In genomic region chr4:132303484-132303883, GRCm38 (mm10) we compare ENCODE assay signal across 10 mouse cellular contexts. TPM values are rescaled to one million over a fixed set of nuclear protein-coding genes. Genes with fewer than 3 reads are reported as not detected.
DNase-seq lines count a peak whose midpoint lies in the region; ATAC-seq and TF ChIP-seq lines count a peak whose summit lies in the region.
"Not testable (repeated sequence)": the region's sequence is repeated elsewhere in the genome, so short reads cannot be mapped to it uniquely, and the experiment has no call there.
"Had no signal": no experiment of that assay in that cellular context is flagged by ENCODE, and none has a peak within 500 bp of the region (broad histone marks: within the 10 kb centered on the region; RNA-seq: fewer than 3 reads in every experiment).

No protein-coding gene starts in this region.

- H3K36me3 ChIP-seq in forebrain, embryonic 10.5 days (replicated peaks); heart, embryonic 12.5 days; hindbrain, embryonic 16.5 days (ENCODE audit: control insufficient read depth, insufficient read depth, low read length); liver, embryonic 15.5 days (replicated peaks); midbrain, embryonic 13.5 days; spleen, adult 2 months (ENCODE audit: control insufficient read depth, insufficient read depth, low read length): not testable (repeated sequence)

- WGBS in forebrain, embryonic 10.5 days = 49% methylated on average over 6 of the region's 6 CpGs
- WGBS in heart, embryonic 12.5 days = 39% methylated on average over 6 of the region's 6 CpGs
- whole genome bisulfite sequencing in hindbrain, embryonic 16.5 days = 55% methylated on average over 6 of the region's 6 CpGs
- 36% methylated on average over 6 of the region's 6 CpGs for WGBS in liver, embryonic 15.5 days (ENCODE audit: insufficient replicate concordance)
- WGBS in midbrain, embryonic 13.5 days = 53% methylated on average over 6 of the region's 6 CpGs
- WGBS in spleen, adult 2 months = 60% methylated on average over 6 of the region's 6 CpGs

- not testable (repeated sequence) for TF ChIP-seq CTCF in bone marrow macrophage, adult 2 months (IDR thresholded peaks at IDR 0.05; ENCODE audit: low read depth, low read length); spleen, adult 2 months (IDR thresholded peaks at IDR 0.05; ENCODE audit: extremely low read depth, insufficient read depth, insufficient read length, insufficient replicate concordance)
- peak; percentile 0; the same call in 1 of the 2 replicates for TF ChIP-seq CTCF in left cerebral cortex, adult 2 months (IDR thresholded peaks at IDR 0.05)

- not testable (repeated sequence) for H3K27me3 ChIP-seq in forebrain, embryonic 10.5 days (ENCODE audit: poor library complexity, severe bottlenecking); heart, embryonic 12.5 days (replicated peaks); hindbrain, embryonic 16.5 days (replicated peaks; ENCODE audit: control insufficient read depth, insufficient read depth, low read length); liver, embryonic 15.5 days; midbrain, embryonic 13.5 days; spleen, adult 2 months (ENCODE audit: control insufficient read depth, insufficient read depth, low read length)

- H3K27ac ChIP-seq in bone marrow macrophage, adult 2 months (ENCODE audit: insufficient read depth, low read depth, low read length); forebrain, embryonic 10.5 days; heart, embryonic 12.5 days (ENCODE audit: poor library complexity, severe bottlenecking); hindbrain, embryonic 16.5 days (ENCODE audit: low read depth, low read length); left cerebral cortex, adult 2 months; liver, embryonic 15.5 days (replicated peaks); midbrain, embryonic 13.5 days; spleen, adult 2 months (ENCODE audit: insufficient read depth, low read length): not testable (repeated sequence)

- not testable (repeated sequence) for H3K4me1 ChIP-seq in bone marrow macrophage, adult 2 months (ENCODE audit: control insufficient read depth, insufficient read depth, low read length); hindbrain, embryonic 16.5 days (ENCODE audit: control insufficient read depth, insufficient read depth, low read depth, low read length); midbrain, embryonic 13.5 days (replicated peaks); spleen, adult 2 months (ENCODE audit: control insufficient read depth, insufficient read depth, insufficient read length)
- H3K4me1 ChIP-seq in forebrain, embryonic 10.5 days = peaks cover 15% of the 10 kb centered on the region
- H3K4me1 ChIP-seq in heart, embryonic 12.5 days (replicated peaks) = peaks cover 15% of the 10 kb centered on the region
- peaks cover 32% of the 10 kb centered on the region for H3K4me1 ChIP-seq in liver, embryonic 15.5 days (replicated peaks)

- ATAC-seq in heart, embryonic 12.5 days (ENCODE audit: insufficient number of reproducible peaks, low FRiP score); hindbrain, embryonic 16.5 days; liver, embryonic 15.5 days (ENCODE audit: insufficient read depth); midbrain, embryonic 13.5 days: not testable (repeated sequence)

- peak overlapping the region; percentile 77; the same call in 1 of the 2 replicates for H3K9ac ChIP-seq in heart, embryonic 12.5 days
- H3K9ac ChIP-seq in hindbrain, embryonic 16.5 days (ENCODE audit: low read depth, low read length) = peak overlapping the region; percentile 70
- peak overlapping the region; percentile 61 for H3K9ac ChIP-seq in liver, embryonic 15.5 days
- H3K9ac ChIP-seq in midbrain, embryonic 13.5 days (replicated peaks) = peak overlapping the region; percentile 60; the same call in 1 of the 2 replicates

- peak overlapping the region; percentile 90 for H3K4me2 ChIP-seq in heart, embryonic 12.5 days
- peak overlapping the region; percentile 80 for H3K4me2 ChIP-seq in hindbrain, embryonic 16.5 days (ENCODE audit: low read length)
- peak overlapping the region; percentile 88 for H3K4me2 ChIP-seq in liver, embryonic 15.5 days
- H3K4me2 ChIP-seq in midbrain, embryonic 13.5 days (replicated peaks) = peak overlapping the region; percentile 60

- not testable (repeated sequence) for TF ChIP-seq POLR2A in bone marrow macrophage, adult 2 months (IDR thresholded peaks at IDR 0.05; ENCODE audit: borderline replicate concordance, low read depth, low read length); spleen, adult 2 months (IDR thresholded peaks at IDR 0.05; ENCODE audit: low read depth, low read length)

- not testable (repeated sequence) for DNase-seq in forebrain, embryonic 10.5 days (ENCODE audit: extremely low spot score, low spot score); left cerebral cortex, adult 2 months (ENCODE audit: extremely low spot score in 1 of 2, low spot score in 2 of 2); spleen, adult 2 months (ENCODE audit: low read depth in 1 of 2, low spot score in 2 of 2)

- intact Hi-C loops in left cerebral cortex, adult 2 months (cut with DNase I) = not testable (repeated sequence)

- peak overlapping the region; percentile 35; the same call in 1 of the 2 replicates for H3K4me3 ChIP-seq in bone marrow macrophage, adult 2 months (ENCODE audit: insufficient read depth, low read length)
- peak overlapping the region; percentile 58 for H3K4me3 ChIP-seq in forebrain, embryonic 10.5 days
- peak overlapping the region; percentile 63 for H3K4me3 ChIP-seq in heart, embryonic 12.5 days
- peak overlapping the region; percentile 51 for H3K4me3 ChIP-seq in hindbrain, embryonic 16.5 days (ENCODE audit: low read length)
- H3K4me3 ChIP-seq in left cerebral cortex, adult 2 months = peak overlapping the region; percentile 54
- peak overlapping the region; percentile 62 for H3K4me3 ChIP-seq in liver, embryonic 15.5 days (replicated peaks)
- peak overlapping the region; percentile 41 for H3K4me3 ChIP-seq in midbrain, embryonic 13.5 days (replicated peaks)
- peak overlapping the region; percentile 50 for H3K4me3 ChIP-seq in spleen, adult 2 months (ENCODE audit: extremely low read depth, insufficient read depth, insufficient read length)

- H3K9me3 ChIP-seq in forebrain, embryonic 10.5 days; heart, embryonic 12.5 days (replicated peaks); hindbrain, embryonic 16.5 days (ENCODE audit: control insufficient read depth, low read length); liver, embryonic 15.5 days (replicated peaks); midbrain, embryonic 13.5 days: not testable (repeated sequence)

RNA-seq across cellular contexts. Expression of gene Rab42, which starts 0.3 kb away (rescaled TPM):
- polyA plus RNA-seq in bone marrow macrophage, adult 2 months (2012; ENCODE audit: insufficient read depth, insufficient read length, missing spikeins) = 1.5 TPM in 1 of 2 replicates, not detected in the other
- 0.97 and 1.2 TPM in 2 replicates for polyA plus RNA-seq in forebrain, embryonic 10.5 days (2016; fragmentation: Nextera tagmentation; extraction: Ambion mirVana)
- polyA plus RNA-seq in heart, embryonic 12.5 days (2016; fragmentation: Nextera tagmentation; extraction: Ambion mirVana) = 1.1 TPM in 2 replicates
- 3.9 and 4.8 TPM in 2 replicates for polyA plus RNA-seq in hindbrain, embryonic 16.5 days (2015; fragmentation: Nextera tagmentation; extraction: Ambion mirVana)
- 1 to 10 TPM; 1.6 to 2.6 TPM for total RNA-seq in left cerebral cortex, adult 2 months (2021)
- polyA plus RNA-seq in liver, embryonic 15.5 days (2015; fragmentation: Nextera tagmentation; extraction: Ambion mirVana) = 0.52 and 0.54 TPM in 2 replicates
- polyA plus RNA-seq in midbrain, embryonic 13.5 days (2015; fragmentation: Nextera tagmentation; extraction: Ambion mirVana) = 0.58 and 0.92 TPM in 2 replicates
- polyA plus RNA-seq in spleen, adult 2 months (2012; rRNA removed) = 1.2 and 2.0 TPM in 2 replicates
- total RNA-seq: common myeloid progenitor, adult 5-6 weeks; hematopoietic stem cell, adult 5-6 weeks had no signal

RNA-seq across cellular contexts. Expression of gene Trnau1ap, which starts 25.9 kb away (rescaled TPM):
- polyA plus RNA-seq in bone marrow macrophage, adult 2 months (2012; ENCODE audit: insufficient read depth, insufficient read length, missing spikeins) = 21.2 and 26.1 TPM in 2 replicates
- polyA plus RNA-seq in forebrain, embryonic 10.5 days (2016; fragmentation: Nextera tagmentation; extraction: Ambion mirVana) = 91.4 and 91.8 TPM in 2 replicates
- 64.8 and 68.5 TPM in 2 replicates for polyA plus RNA-seq in heart, embryonic 12.5 days (2016; fragmentation: Nextera tagmentation; extraction: Ambion mirVana)
- 75.2 and 77.9 TPM in 2 replicates for polyA plus RNA-seq in hindbrain, embryonic 16.5 days (2015; fragmentation: Nextera tagmentation; extraction: Ambion mirVana)
- 10 to 100 TPM; 22.4 to 24.9 TPM for total RNA-seq in left cerebral cortex, adult 2 months (2021)
- 28.7 and 34.2 TPM in 2 replicates for polyA plus RNA-seq in liver, embryonic 15.5 days (2015; fragmentation: Nextera tagmentation; extraction: Ambion mirVana)
- 78.6 and 83.6 TPM in 2 replicates for polyA plus RNA-seq in midbrain, embryonic 13.5 days (2015; fragmentation: Nextera tagmentation; extraction: Ambion mirVana)
- 16.0 and 19.6 TPM in 2 replicates for polyA plus RNA-seq in spleen, adult 2 months (2012; rRNA removed)

RNA-seq across cellular contexts. Expression of gene Taf12, which starts 29.3 kb away (rescaled TPM):
- 33.6 and 38.5 TPM in 2 replicates for polyA plus RNA-seq in bone marrow macrophage, adult 2 months (2012; ENCODE audit: insufficient read depth, insufficient read length, missing spikeins)
- 71.0 and 73.1 TPM in 2 replicates for polyA plus RNA-seq in forebrain, embryonic 10.5 days (2016; fragmentation: Nextera tagmentation; extraction: Ambion mirVana)
- polyA plus RNA-seq in heart, embryonic 12.5 days (2016; fragmentation: Nextera tagmentation; extraction: Ambion mirVana) = 34.7 and 39.5 TPM in 2 replicates
- 37.5 and 40.3 TPM in 2 replicates for polyA plus RNA-seq in hindbrain, embryonic 16.5 days (2015; fragmentation: Nextera tagmentation; extraction: Ambion mirVana)
- total RNA-seq in left cerebral cortex, adult 2 months (2021) = 10 to 100 TPM; 22.1 to 24.4 TPM
- polyA plus RNA-seq in liver, embryonic 15.5 days (2015; fragmentation: Nextera tagmentation; extraction: Ambion mirVana) = 31.7 and 38.3 TPM in 2 replicates
- polyA plus RNA-seq in midbrain, embryonic 13.5 days (2015; fragmentation: Nextera tagmentation; extraction: Ambion mirVana) = 53.6 and 54.1 TPM in 2 replicates
- polyA plus RNA-seq in spleen, adult 2 months (2012; rRNA removed) = 6.9 and 7.5 TPM in 2 replicates

RNA-seq across cellular contexts. Expression of gene Gmeb1, which starts 42.1 kb away (rescaled TPM):
- polyA plus RNA-seq in bone marrow macrophage, adult 2 months (2012; ENCODE audit: insufficient read depth, insufficient read length, missing spikeins) = 16.7 and 16.8 TPM in 2 replicates
- polyA plus RNA-seq in forebrain, embryonic 10.5 days (2016; fragmentation: Nextera tagmentation; extraction: Ambion mirVana) = 45.4 and 50.6 TPM in 2 replicates
- polyA plus RNA-seq in heart, embryonic 12.5 days (2016; fragmentation: Nextera tagmentation; extraction: Ambion mirVana) = 26.3 and 27.3 TPM in 2 replicates
- 37.6 and 38.1 TPM in 2 replicates for polyA plus RNA-seq in hindbrain, embryonic 16.5 days (2015; fragmentation: Nextera tagmentation; extraction: Ambion mirVana)
- total RNA-seq in left cerebral cortex, adult 2 months (2021) = 10 to 100 TPM; 22.1 to 26.1 TPM
- 13.2 and 14.2 TPM in 2 replicates for polyA plus RNA-seq in liver, embryonic 15.5 days (2015; fragmentation: Nextera tagmentation; extraction: Ambion mirVana)
- polyA plus RNA-seq in midbrain, embryonic 13.5 days (2015; fragmentation: Nextera tagmentation; extraction: Ambion mirVana) = 49.4 and 50.3 TPM in 2 replicates
- 12.0 and 14.3 TPM in 2 replicates for polyA plus RNA-seq in spleen, adult 2 months (2012; rRNA removed)

RNA-seq across cellular contexts. Expression of gene Rcc1, which starts 49.9 kb away (rescaled TPM):
- 19.5 and 19.8 TPM in 2 replicates for polyA plus RNA-seq in bone marrow macrophage, adult 2 months (2012; ENCODE audit: insufficient read depth, insufficient read length, missing spikeins)
- polyA plus RNA-seq in forebrain, embryonic 10.5 days (2016; fragmentation: Nextera tagmentation; extraction: Ambion mirVana) = 193 and 194 TPM in 2 replicates
- polyA plus RNA-seq in heart, embryonic 12.5 days (2016; fragmentation: Nextera tagmentation; extraction: Ambion mirVana) = 39.2 and 47.1 TPM in 2 replicates
- 31.5 and 35.2 TPM in 2 replicates for polyA plus RNA-seq in hindbrain, embryonic 16.5 days (2015; fragmentation: Nextera tagmentation; extraction: Ambion mirVana)
- total RNA-seq in left cerebral cortex, adult 2 months (2021) = 10 to 100 TPM; 13.0 to 14.3 TPM
- 48.0 and 54.5 TPM in 2 replicates for polyA plus RNA-seq in liver, embryonic 15.5 days (2015; fragmentation: Nextera tagmentation; extraction: Ambion mirVana)
- 54.1 and 54.6 TPM in 2 replicates for polyA plus RNA-seq in midbrain, embryonic 13.5 days (2015; fragmentation: Nextera tagmentation; extraction: Ambion mirVana)
- 10.5 and 11.5 TPM in 2 replicates for polyA plus RNA-seq in spleen, adult 2 months (2012; rRNA removed)
